Mouse (Mus musculus) embryonic facial prominence, embryonic 12.5 days (tissue): ENCODE data around the gene Catsperg1. TPM values are rescaled to one million over a fixed set of nuclear protein-coding genes. Genes with fewer than 3 reads are reported as not detected.
"Not testable (repeated sequence)": the region's sequence is repeated elsewhere in the genome, so short reads cannot be mapped to it uniquely, and the experiment has no call there.

Experiments used
- ATAC-seq: fragments of 200-750 bp; cut with Nextera tagmentation; 2 replicates; pipeline ENCODE4 v1.8.0; 2017; ENCODE audit not compliant: insufficient number of reproducible peaks, insufficient read depth, low FRiP score, low TSS enrichment
- H3K27ac ChIP-seq: fragments of 300-500 bp; sonication (generic); 2 replicates; pipeline ENCODE4 v1.5.1; 2016; ENCODE audit warnings: mild to moderate bottlenecking
- H3K27me3 ChIP-seq: fragments of 300-500 bp; sonication (generic); 2 replicates; pipeline ENCODE4 v1.6.1; 2016; ENCODE audit warnings: mild to moderate bottlenecking, moderate library complexity
- H3K36me3 ChIP-seq: fragments of 300-500 bp; sonication (generic); 2 replicates; pipeline ENCODE4 v1.6.1; 2016; ENCODE audit warnings: mild to moderate bottlenecking
- H3K4me1 ChIP-seq: fragments of 300-500 bp; sonication (generic); 2 replicates; pipeline ENCODE4 v1.6.1; 2016
- H3K4me2 ChIP-seq: fragments of 300-500 bp; sonication (generic); replicated peaks from 2 replicates; pipeline ENCODE4 v1.6.1; 2016; ENCODE audit warnings: mild to moderate bottlenecking, moderate library complexity
- H3K4me3 ChIP-seq: fragments of 300-500 bp; sonication (generic); 2 replicates; pipeline ENCODE4 v1.5.1; 2016; ENCODE audit warnings: mild to moderate bottlenecking
- H3K9ac ChIP-seq: fragments of 300-500 bp; sonication (generic); 2 replicates; pipeline ENCODE4 v1.6.1; 2016; ENCODE audit warnings: mild to moderate bottlenecking, moderate library complexity
- H3K9me3 ChIP-seq: fragments of 300-500 bp; sonication (generic); 2 replicates; pipeline ENCODE4 v1.6.1; 2016; ENCODE audit warnings: mild to moderate bottlenecking, moderate library complexity
- WGBS: fragments of 180-500 bp; shearing (Covaris S2); methylation state at CpG from one replicate; pipeline ENCODE4 v1.1.7; 2016; 5-methylcytosine and 5-hydroxymethylcytosine counted together
- polyA plus RNA-seq: library from polyadenylated mRNA; unstranded; fragments of >200 nt; fragmentation: Nextera tagmentation; extraction: Ambion mirVana; gene quantifications from 2 replicates; pipeline ENCODE4 v1.2.1, GENCODE M21; 2016

Catsperg1 gene
- polyA plus RNA-seq, 1 experiment from 2014 or later: 0.37 TPM

DNA sequence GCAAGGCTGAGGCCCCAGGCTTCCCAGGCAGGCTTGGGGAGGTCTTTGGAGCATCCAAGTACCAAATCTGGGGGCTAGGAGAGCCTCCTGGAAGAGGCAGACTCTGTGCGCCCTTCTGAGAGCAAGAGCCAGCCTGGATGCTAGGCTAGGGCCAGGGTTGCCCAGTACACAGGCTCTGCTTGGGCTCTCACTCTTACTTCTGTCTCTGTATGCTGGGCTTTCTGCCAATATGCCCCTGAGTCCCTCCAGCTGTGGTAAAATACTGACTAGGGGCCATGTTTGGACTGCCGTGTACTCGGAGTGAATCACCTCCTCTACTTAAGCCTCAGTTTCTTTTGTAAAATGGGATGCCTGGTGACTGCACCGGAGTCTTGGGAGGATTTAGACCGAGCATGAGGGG is 32.2 kb upstream of the Catsperg1 start:
- no peaks in the 10 kb centered on the region for H3K9me3 ChIP-seq
- H3K27me3 ChIP-seq: peaks cover 13% of the 10 kb centered on the region
- H3K4me3 ChIP-seq: no peak overlapping the region
- 89% methylated on average over 5 of the region's 5 CpGs for WGBS
- peaks cover 27% of the 10 kb centered on the region for H3K36me3 ChIP-seq
- H3K4me1 ChIP-seq: peaks cover 12% of the 10 kb centered on the region
- no peak for ATAC-seq
- H3K4me2 ChIP-seq: no peak overlapping the region
- no peak overlapping the region for H3K9ac ChIP-seq
- no peak overlapping the region for H3K27ac ChIP-seq

DNA sequence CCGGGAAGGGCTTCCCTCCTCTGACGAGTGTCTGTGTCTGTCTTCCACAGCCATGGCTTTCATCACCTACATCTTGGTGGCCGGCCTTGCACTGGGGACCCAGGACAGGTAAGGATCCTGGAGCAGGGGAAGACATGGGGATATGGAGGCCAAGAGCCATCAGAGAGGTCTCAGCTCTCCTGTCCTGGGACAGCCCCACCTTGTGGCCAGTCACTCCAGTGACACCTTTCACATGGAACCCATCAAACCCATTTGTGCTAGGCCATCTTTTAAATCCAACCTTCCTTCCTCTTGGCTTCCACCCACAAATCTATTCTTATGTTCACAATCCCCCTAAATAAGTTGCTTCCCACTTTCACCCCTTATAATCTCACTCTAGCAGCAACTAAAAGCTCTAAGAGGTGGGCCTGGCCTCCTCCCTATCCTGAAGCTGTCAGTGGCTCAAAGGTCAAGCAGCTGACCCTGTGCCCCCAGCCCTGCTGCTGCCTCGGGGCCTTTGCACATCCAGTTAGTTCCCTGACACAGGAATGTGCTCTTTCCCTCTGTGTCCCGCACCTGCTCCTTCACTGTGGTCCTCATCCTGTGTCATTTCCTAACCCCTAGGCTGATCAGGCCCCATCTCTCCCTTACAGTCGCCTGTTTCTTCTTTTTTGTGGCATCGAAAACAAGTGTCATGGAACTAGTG is 31.0 kb upstream of the Catsperg1 start:
- Histone ChIP-seq H3K9ac (no peak overlapping the region), H3K4me1 (peaks cover 12% of the 10 kb centered on the region), H3K27ac (no peak overlapping the region), H3K4me3 (no peak overlapping the region), H3K4me2 (no peak overlapping the region), H3K36me3 (peaks cover 27% of the 10 kb centered on the region), H3K9me3 (no peaks in the 10 kb centered on the region), H3K27me3 (peaks cover 13% of the 10 kb centered on the region)
- WGBS: 78% methylated on average over 7 of the region's 7 CpGs
- ATAC-seq: no peak

DNA sequence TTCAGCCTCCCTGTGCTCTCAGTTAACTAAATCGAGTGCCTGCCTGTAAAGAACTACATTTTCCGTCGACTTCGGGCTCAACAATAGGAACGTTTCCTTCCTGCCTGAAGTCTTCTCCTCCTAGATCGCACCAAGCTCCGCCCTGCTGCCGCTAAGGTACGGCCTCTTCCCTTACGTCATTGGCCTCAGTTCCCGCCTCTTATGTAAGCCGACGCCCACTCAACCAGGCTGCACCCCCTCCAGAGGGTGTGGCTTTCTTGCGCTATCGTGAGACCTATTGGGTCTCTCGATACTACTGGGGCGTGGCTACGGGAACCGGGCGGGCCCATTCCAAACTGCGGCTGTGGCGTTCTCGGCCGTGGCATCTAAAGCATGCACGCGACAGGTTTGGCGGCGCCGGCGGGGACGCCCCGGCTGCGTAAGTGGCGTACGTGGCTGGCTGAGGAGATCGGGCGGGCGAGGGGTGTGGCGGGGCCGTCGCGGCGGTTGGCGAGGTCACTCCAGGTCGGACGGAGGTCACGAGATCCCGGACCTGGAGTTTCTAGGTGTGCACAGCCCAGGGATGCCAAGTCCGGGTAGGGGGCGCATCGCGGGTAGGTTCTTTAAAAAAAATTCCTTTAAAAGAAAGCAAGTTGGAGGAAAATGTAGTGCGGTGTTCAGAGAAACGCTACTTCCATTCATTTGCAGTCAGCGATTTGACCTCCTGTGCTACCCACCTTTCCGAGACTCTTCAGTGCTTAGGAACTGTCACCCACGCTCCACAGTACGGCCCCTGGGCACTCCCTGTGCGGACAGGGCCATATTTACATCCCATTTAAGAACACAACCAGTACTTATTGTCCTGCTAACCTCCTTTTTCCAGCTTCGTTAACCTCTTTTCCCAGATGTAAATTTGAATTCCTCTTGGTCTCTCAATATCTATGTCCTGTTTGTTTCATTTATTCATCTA is 24.5 kb upstream of the Catsperg1 start, which contains the start of gene Yif1b:
Yif1b (plus strand) TSS at position 311 of the 949 bp plus-strand sequence.
- no peaks in the 10 kb centered on the region for H3K36me3 ChIP-seq
- peak; percentile 89 for ATAC-seq
- H3K4me2 ChIP-seq: peak within 1 kb of the TSS; percentile 86
- H3K9me3 ChIP-seq: no peaks in the 10 kb centered on the region
- peaks cover 1% of the 10 kb centered on the region; the same call in 1 of the 2 replicates for H3K27me3 ChIP-seq
- H3K4me1 ChIP-seq: peaks cover 13% of the 10 kb centered on the region
- H3K27ac ChIP-seq: peak within 1 kb of the TSS; percentile 90
- peak within 1 kb of the TSS; percentile 75 for H3K9ac ChIP-seq
- H3K4me3 ChIP-seq: peak within 1 kb of the TSS; percentile 67
- WGBS: under 1% methylated on average over 60 of the region's 60 CpGs

DNA sequence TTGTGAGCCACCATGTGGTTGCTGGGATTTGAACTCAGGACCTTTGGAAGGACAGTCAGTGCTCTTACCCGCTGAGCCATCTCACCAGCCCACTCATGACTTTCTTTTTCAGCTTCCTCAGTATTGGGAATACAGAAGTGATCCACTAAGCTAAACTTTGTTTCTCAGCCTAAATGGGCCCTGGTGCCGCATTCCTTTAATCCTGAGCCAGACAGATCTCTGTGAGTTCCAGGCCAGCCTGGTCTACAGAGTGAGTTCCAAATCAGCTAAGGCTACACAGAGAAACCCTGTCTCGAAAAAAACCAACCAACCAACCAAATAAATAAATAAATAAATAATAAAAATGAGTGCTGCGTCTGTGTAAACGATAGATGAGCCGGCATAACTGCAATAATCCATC is 23.8 kb upstream of the Catsperg1 start:
- not testable (repeated sequence) for H3K27me3 ChIP-seq, H3K9me3 ChIP-seq, H3K36me3 ChIP-seq, ATAC-seq
- Histone ChIP-seq H3K4me2 (peak overlapping the region; percentile 86), H3K9ac (peak overlapping the region; percentile 39), H3K27ac (peak overlapping the region; percentile 90), H3K4me3 (peak overlapping the region; percentile 67), H3K4me1 (peaks cover 13% of the 10 kb centered on the region)
- WGBS: 30% methylated on average over 6 of the region's 6 CpGs

DNA sequence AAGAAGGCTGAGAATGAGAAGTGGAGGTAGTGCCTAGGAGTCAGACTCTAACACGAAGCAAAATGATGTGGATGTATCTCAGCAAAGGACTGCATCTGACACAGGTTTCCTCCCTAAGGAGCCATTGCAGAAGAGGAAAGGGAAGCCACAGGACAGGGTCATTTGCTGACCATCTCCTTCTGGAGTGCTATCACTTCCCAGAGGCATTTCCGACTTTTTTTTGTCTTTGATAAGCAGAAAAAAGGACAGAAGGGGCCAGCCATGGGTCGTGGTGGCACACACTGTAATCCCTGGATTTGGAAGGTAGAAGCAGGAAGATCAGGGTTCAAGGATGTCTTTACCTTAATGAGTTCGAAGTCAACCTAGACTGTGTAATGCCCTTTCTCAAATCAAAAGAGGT is 22.8 kb upstream of the Catsperg1 start:
- Histone ChIP-seq H3K4me1 (peaks cover 13% of the 10 kb centered on the region), H3K36me3 (no peaks in the 10 kb centered on the region), H3K4me2 (no peak overlapping the region), H3K27me3 (peaks cover 17% of the 10 kb centered on the region), H3K9me3 (no peaks in the 10 kb centered on the region), H3K9ac (no peak overlapping the region), H3K4me3 (no peak overlapping the region), H3K27ac (no peak overlapping the region)
- no peak for ATAC-seq
- 81% methylated on average over 4 of the region's 4 CpGs for WGBS

DNA sequence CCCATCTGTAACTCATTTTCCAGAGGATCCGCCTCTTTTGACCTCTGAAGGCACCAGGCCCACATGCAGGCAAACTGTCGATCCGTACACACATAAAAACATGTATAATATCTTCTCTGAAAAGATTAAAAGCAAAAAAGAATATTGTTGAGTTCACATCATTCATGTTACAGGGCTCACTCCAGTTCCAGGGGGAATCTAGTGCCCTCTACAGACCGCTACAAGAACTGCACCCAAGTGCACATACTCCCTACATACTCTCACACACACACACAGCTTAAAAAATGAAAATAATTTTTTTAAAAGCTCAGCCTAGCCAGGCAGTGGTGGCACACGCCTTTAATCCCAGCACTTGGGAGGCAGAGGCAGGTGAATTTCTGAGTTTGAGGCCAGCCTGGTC is 20.8 kb upstream of the Catsperg1 start:
- Histone ChIP-seq H3K9me3 (no peaks in the 10 kb centered on the region), H3K4me2 (no peak overlapping the region), H3K4me3 (no peak overlapping the region), H3K27me3 (peaks cover 27% of the 10 kb centered on the region), H3K36me3 (no peaks in the 10 kb centered on the region), H3K4me1 (peaks cover 12% of the 10 kb centered on the region), H3K9ac (no peak overlapping the region), H3K27ac (no peak overlapping the region)
- no peak for ATAC-seq
- WGBS: 67% methylated on average over 5 of the region's 5 CpGs

DNA sequence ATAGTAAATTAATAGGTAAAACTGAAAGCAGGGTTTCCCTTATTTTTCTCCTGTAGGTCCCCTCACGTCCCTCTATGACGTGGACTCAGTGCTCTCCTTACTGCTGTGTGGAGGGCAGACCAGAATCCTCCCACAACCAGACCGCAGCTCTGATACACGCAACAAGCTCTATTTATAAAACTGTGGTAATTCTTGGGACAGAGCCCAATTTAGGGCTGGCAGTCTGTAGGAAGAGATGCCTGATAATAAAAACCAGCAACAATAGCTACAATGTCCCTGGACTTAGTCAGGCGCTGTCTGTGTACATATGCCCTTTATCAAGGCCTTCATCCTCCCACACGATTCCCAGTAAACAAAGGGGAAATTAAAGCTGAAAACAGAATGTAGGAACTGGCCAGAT is 19.9 kb upstream of the Catsperg1 start:
- peaks cover 28% of the 10 kb centered on the region for H3K27me3 ChIP-seq
- no peak for ATAC-seq
- H3K9me3 ChIP-seq: no peaks in the 10 kb centered on the region
- H3K4me2 ChIP-seq: no peak overlapping the region
- 72% methylated on average over 6 of the region's 6 CpGs for WGBS
- H3K27ac ChIP-seq: no peak overlapping the region
- H3K9ac ChIP-seq: no peak overlapping the region
- H3K36me3 ChIP-seq: no peaks in the 10 kb centered on the region
- no peak overlapping the region for H3K4me3 ChIP-seq
- peaks cover 2% of the 10 kb centered on the region for H3K4me1 ChIP-seq

DNA sequence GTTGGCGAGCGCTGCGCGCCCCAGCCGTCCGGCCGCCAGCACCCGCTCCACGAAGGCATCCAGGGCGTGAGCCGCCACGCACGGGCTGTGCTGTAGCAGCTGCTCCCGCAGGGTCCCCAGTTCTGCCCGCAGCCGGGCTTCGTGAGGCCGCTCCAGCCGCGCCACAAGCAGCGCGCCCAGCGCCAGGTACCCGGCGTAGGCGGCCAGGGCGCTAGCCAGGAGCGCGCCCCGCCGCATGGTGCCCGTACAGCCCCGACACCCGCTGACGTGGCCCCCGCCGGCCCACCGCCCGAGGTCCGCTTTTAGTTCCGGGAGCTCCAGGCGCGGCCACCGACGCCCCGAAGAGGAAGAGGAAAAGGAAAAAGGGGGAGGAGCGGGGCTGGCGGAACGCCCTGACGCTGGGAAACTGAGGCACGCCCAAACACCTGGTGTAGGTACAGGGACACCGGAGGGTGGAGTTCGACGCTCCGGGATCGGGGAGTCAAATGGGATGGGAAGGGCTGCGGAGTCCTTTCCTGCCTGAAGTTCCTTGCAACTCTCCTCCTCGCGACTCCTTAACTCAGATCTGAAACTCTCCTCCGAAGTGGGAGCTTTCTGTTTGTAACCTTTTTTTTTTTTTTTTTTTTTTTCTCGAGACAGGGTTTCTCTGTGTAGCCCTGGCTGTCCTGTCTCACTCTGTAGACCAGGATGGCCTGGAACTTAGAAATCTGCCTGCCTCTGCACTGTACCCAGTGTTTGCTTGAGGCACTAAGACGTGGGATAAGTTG is 18.6 kb upstream of the Catsperg1 start, which contains the start of gene Kcnk6:
Kcnk6 (minus strand) TSS at position 269 of the 767 bp plus-strand sequence.
- peak within 1 kb of the TSS; percentile 53 for H3K4me3 ChIP-seq
- H3K36me3 ChIP-seq: no peaks in the 10 kb centered on the region
- H3K4me2 ChIP-seq: peak within 1 kb of the TSS; percentile 97
- H3K9me3 ChIP-seq: no peaks in the 10 kb centered on the region
- H3K9ac ChIP-seq: peak within 1 kb of the TSS; percentile 75
- WGBS: 2% methylated on average over 59 of the region's 62 CpGs
- H3K27me3 ChIP-seq: peaks cover 28% of the 10 kb centered on the region
- no peak for ATAC-seq
- no peak within 1 kb of the TSS for H3K27ac ChIP-seq
- no peaks in the 10 kb centered on the region for H3K4me1 ChIP-seq

DNA sequence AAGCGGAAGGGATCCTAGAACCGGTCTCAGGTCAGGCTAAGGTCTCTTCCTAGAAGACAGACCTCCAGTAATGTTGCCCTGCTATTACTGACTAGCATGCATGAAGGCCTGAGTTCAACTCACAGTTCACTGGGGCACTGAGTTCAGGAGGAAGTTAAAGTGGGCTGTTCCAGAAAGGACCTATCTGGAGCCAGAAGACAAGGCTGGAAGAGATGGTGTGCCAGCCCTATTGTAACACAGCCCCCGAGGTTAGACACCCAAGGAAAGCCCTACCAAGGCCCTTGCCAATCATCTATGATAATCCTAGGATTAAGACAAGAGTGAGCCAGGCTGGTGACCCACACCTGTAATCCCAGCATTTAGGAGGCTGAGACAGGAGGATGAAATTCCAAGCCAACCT is 17.7 kb upstream of the Catsperg1 start:
- ATAC-seq: no peak
- H3K9me3 ChIP-seq: no peaks in the 10 kb centered on the region
- H3K4me1 ChIP-seq: no peaks in the 10 kb centered on the region
- no peak overlapping the region for H3K27ac ChIP-seq
- H3K27me3 ChIP-seq: peaks cover 28% of the 10 kb centered on the region
- 45% methylated on average over 3 of the region's 3 CpGs for WGBS
- peak overlapping the region; percentile 97 for H3K4me2 ChIP-seq
- peak overlapping the region; percentile 53 for H3K4me3 ChIP-seq
- no peak overlapping the region; the same call in 1 of the 2 replicates for H3K9ac ChIP-seq
- no peaks in the 10 kb centered on the region for H3K36me3 ChIP-seq

DNA sequence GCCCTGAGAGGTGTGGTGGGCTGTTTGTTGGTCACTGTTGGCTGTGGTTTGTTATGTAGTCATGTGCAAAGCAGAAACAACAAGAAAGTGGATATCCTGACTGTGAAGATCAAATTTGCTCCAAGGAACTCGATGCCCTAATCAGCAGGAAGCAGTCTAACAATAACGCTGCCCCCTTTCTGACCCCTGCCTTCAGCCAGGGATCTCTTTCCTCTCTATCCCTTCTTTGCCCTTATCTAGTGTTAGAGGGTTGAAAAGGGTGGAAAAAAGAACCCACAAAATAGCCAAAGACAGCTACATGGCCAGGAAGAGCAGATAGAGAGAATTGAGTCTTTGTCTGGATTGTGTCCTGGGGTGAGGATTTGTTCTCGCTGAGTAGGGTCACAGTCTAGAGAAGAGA is 16.7 kb upstream of the Catsperg1 start:
- no peaks in the 10 kb centered on the region for H3K9me3 ChIP-seq
- H3K9ac ChIP-seq: no peak overlapping the region
- ATAC-seq: no peak
- H3K4me1 ChIP-seq: peaks cover 2% of the 10 kb centered on the region
- 18% methylated on average over 3 of the region's 3 CpGs for WGBS
- H3K4me3 ChIP-seq: no peak overlapping the region
- H3K27me3 ChIP-seq: peaks cover 28% of the 10 kb centered on the region
- H3K4me2 ChIP-seq: no peak overlapping the region
- H3K27ac ChIP-seq: no peak overlapping the region
- no peaks in the 10 kb centered on the region for H3K36me3 ChIP-seq

DNA sequence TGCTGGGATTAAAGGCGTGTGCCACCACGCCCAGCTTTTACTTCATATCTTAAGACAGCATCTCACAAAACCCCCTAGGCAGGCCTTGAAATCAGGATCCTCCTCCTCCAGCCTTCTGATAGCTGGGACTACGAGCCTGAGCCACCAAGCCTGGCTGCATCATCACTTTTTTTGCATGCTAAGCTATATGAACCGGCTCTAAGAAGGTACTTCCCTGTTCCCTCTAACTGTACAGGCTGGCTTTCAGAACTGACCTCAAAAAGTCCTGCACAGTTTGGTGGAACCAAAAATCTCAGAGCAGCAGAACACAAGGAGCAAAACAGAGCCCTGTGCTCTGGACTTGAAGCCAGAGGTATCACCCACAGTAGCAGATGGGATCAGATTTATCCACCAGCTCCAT is 14.4 kb upstream of the Catsperg1 start:
- Histone ChIP-seq H3K4me1 (peaks cover 9% of the 10 kb centered on the region), H3K27ac (no peak overlapping the region), H3K36me3 (no peaks in the 10 kb centered on the region), H3K27me3 (peaks cover 26% of the 10 kb centered on the region), H3K4me3 (no peak overlapping the region), H3K9ac (no peak overlapping the region), H3K9me3 (no peaks in the 10 kb centered on the region), H3K4me2 (no peak overlapping the region)
- no peak for ATAC-seq
- 72% methylated on average over 4 of the region's 4 CpGs for WGBS
